Mouse (Mus musculus) thymus, postnatal 25 days (tissue): ENCODE measurements at regions not wholly inside any gene's neighbourhood (a gene's known extent, or its start where the extent isn't known, plus 50 kb on each side); places are given as distances from the start of the nearest gene placed in this dataset.

Experiments used
- DNase-seq: peaks from one replicate; pipeline ENCODE4 v3.0.0; 2022

DNA sequence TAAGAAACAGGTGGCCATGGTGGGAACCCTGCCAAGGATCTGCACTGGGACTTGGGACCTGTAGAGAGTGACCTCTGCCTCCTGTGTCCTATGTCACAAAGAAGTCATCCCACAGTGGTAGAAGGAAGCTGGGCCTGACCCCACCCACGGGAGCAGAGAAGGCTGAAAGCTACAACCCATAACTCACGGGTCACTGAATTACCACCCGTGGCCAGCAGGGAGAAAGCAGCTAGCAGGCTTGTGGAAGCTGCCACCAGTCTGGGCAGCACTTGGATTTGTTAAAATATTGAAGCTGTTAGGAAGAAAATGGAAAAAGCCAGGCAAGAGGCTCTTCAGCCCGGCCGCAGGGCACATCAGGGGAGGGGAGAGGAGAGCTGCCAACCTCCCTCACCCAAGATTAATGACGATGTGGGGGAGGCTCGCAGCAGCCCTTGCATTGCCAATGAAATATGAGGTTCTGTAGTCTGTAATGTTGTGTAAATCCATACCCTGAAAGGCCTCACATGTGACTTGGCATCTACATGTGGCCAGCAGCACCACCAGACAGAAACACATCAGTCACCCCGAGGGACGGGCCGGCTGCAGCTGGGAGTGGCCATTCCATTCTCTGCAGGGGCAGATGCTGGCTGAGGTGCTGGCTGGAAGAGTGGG lies 94.5 kb downstream of the Olfm1 start:
- no peak for DNase-seq

DNA sequence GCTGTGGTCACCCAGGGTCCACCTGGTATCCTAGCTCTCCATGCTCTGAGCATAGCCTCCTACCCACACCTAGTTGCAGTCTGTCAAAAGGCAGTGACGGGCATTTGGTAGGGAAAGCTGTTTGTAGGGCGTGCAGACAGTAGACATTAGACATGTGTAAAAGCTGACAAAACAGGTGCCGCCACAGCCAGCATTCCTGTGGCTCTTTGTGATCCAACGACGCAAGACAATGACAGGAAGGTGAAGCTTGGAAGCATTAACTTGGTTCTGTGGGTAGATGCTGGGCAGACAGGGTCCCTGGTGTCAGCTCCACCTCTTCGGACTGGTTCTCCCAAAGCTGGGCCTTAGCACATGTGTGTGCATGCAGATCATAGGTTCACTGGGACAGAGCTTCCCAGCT lies 96.5 kb downstream of the Olfm1 start:
- DNase-seq, result no peak

DNA sequence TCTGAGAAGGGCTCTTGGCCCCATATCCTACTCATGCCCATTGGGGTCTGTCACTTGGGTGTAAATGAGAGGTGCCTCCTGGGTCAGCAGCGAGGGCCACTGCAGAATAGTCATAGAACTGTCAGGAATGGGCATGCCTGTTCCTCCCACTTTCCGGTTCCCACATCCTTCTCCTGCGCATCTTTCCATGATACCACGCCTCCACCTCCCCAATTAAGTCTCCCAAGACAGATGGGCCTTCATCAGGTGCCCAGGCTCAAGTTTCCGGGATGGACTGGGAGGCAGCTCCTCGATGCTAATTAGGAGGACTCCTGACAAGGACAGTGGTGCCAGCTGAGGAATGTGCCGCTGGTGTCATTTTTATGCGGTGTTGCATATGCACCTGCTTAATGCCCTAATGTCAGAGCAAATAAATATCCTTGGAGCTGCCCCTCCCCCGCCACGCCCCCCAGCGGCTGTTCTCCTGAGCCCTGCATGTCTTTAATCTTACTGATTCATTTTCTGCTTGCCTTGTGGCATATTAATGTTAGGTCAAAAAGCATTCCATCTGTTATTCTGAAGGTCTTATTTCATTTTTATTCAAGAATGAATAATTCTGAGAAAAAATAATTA lies 97.2 kb downstream of the Olfm1 start:
- no peak for DNase-seq

DNA sequence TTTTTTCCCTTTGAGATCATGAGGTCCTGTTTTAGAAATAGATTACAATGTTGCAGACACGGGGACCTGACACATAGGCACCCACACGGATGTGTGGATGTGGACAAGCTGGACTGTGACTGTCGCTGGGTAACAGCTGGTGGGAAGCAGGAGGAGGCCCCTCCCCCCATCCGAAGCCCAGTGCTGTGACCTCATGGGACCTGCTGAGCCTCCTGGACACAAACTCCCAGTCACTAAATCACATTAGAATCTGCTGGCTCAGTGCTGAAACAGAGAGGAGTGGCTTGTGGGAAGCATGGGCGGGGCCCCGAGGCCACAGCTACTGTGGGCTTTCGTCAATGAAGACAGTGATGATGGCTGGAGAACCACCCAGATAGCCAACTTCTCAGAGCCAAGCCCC lies 101.7 kb downstream of the Olfm1 start:
- no peak for DNase-seq

DNA sequence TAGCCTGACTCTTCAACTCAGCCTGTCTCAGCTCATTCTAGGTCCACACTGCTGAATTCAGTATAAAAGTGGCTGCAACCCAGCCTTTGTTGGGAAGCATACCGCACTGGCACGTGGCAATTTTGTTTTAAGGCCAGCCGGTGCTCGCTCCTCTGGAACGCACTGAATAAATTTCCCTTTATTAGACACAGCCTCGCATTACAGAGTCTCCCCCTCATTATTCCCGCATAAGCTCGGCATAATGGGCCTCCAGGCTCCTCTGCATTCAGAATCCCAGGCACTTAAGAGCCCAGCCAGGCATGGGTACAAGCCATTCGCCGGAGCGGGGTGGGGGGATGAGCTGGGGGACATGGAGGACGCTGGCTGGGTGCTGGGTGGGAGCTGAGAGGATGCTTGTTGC lies 103.4 kb downstream of the Olfm1 start:
- no peak for DNase-seq

DNA sequence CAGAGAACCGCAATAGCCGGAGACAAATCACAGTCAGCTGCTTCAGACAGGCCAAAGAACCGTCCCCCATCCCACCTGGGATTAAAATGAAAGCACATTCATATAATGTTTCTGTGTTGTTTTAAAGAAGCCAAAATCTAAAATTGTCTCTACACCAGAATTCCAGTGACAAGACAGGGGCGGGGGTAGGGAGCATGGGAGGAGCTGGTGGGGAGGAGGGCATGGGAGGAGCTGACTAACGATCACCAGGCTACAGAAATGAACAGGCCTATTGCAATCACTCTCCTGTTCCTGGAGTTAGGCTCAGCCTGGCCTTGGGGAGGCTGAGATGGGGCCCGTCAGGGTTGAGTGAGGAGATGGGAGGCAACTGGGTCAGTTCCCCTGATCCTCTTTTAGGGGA lies 105.9 kb downstream of the Olfm1 start:
- no peak for DNase-seq

DNA sequence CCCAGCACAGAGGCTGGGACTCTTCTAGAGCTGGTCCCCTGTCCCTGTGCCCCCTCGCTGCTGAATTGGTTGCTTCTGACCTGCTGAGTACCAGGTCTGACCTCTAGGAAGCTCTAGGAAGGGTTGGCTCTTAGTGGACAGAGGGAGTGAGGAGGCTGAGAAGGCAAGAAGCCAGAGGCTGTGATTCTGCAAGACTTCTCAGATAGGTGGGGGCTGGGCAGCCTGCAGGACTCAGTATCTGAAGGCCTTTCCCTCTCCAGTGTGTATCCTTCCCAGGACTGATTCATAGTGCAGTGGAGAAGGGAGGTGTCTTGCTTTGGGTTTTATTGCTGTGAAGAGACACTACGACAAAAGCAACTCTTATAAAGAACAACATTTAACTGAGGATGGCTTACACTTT lies 106.6 kb downstream of the Olfm1 start:
- DNase-seq, result no peak

DNA sequence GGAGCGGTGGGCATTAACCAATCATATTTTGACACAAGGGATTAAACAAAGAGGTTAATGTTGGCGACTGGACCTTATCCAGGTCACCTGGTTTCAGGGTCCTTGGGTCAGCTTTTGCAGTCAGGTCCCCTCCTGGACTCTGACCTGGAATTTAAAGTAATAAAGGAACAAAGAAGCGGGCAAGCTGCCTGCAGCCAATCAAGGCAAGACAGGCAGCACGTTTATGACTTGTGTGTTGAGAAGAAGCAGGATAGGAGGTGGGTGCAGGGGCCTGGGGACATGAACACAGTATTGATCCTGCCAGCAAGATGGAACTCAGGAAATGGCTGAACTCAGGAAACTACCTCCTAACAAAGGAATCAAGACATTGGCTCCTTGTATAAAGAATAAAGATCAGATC lies 108.5 kb downstream of the Olfm1 start:
- DNase-seq, result no peak

DNA sequence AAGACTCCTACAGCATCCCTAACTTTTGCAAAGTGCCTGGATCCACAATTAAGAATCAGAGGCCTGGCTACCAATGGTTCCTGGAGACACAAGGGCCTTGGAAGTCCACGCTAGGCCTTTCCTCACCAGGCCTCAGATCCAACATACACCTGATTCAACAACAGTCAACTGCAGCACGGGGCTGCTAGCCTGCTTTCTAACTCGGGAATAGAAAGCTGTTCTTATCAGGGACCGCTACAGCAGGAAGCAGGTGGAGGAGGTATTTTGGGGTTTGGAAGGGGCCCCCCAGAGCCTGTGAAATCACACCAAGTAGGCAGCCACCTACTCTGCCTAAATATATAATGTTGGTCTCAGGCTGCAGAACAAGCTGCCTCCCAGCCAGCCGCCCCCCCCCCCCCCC lies 111.1 kb downstream of the Olfm1 start:
- no peak for DNase-seq

DNA sequence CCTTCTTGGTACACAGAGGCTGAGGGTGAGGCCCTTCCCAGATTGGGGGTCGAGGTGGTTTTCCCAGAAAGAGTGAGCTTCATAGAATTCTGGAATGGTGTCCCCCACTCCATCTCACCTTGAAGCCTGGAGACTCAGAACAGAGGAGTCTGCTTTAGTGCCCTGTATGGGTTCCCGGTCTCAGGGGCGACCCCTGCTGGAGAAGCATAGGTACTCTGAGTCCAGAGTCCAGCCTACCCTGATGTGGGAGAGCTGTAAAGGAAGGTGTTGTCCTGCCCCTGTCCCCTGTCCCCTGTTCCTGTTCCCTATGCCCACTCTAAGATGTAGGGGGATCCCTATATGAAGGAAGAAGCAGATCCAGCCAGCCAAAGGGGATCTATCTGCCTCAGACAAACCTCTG lies 111.9 kb downstream of the Olfm1 start:
- DNase-seq, result peak; percentile 48

DNA sequence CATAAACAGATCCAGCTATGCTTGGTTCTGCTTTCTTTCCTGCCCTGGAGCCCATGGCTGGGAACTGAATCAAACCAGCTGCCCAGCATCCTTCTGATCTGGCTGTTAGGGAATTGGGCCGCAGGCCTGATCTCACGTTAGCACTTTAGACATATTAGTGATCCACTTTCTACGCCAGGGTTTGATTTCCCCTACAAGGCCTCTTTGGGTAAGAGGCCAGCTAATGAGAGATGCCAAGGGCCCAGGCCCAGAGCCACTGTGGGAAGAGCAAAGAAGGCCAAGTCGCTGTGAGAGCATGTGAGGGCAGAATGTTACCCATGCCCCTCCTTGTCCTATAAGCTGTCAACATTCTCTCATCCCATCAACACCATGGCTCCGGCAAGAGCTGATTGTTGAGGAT lies 116.3 kb downstream of the Olfm1 start:
- no peak for DNase-seq

DNA sequence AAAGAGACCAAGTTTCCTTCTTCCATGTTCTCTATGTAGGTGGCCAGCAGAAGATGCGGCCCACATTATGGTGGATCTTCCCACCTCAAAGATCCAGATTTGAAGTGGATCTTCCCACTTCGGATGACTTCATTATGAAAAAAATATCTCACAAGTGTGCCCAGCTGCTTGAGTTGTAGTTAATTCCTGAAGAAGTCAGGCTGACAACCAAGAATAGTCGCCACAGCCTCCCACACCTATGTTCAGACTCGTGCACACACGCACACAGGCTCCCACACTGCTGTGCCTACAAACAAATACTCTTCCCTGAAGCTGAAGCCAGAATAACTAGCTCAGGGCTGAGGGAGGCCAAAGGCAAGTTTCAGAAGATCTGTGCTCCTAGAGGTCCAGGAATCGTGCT lies 119.4 kb downstream of the Olfm1 start:
- DNase-seq, result no peak

DNA sequence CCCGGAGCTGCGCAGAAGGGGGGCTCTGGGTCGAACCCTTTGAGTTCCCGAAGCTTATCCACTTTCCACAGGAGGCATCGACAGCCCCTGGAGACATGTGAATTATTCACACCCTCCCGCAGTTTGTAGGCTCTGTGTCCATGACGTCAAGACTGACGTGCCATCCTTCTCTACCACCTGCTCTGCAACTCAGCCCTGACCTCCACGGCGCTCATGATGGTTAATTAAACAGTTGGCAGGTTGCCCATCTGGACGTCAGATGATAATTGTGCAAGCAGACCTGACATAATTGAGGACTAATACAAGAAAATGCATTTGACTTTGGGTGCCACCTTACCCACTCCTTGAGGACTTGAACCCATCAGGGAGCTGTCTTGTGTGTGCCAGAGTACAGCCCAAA lies 121.1 kb upstream of the Ppp1r26 start:
- DNase-seq, result no peak

DNA sequence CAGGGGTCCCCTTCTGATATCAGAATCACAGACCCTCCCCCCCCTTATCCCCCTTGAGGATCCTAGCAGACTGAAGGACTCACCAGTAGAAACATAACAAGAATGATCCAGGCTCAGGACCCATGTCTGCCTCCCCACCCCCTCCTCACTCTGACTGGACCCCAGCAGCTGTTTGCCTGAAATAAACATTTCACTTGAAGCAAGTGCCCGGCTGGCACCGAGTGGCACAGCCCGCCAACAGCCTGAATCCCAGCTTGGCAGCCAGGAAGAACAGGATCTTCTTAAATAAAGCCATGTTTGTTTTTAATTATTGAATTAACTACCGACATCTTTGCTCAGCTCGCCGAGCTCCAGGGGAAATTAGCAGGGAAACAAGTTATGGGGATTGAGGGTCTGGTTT lies 120.5 kb upstream of the Ppp1r26 start:
- no peak for DNase-seq

DNA sequence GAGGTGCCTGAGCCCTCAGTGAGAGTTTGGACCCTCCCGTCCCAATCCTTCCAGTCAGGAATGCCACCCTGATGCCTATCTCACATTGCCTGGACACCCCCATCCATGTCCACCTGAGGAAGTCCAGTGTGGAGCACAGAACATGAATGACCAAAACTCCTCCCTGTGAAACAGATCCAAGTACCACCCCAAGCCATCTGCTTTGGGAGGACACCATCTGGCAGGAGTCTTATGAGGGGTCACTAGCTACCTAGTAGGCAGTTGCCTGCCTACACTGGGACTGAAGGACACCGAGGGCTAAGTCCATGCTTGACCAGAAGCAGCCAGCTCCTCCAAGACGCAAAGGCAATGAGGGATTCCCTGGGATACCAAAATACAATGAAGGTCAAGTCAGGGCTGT lies 119.9 kb upstream of the Ppp1r26 start:
- DNase-seq, result no peak

DNA sequence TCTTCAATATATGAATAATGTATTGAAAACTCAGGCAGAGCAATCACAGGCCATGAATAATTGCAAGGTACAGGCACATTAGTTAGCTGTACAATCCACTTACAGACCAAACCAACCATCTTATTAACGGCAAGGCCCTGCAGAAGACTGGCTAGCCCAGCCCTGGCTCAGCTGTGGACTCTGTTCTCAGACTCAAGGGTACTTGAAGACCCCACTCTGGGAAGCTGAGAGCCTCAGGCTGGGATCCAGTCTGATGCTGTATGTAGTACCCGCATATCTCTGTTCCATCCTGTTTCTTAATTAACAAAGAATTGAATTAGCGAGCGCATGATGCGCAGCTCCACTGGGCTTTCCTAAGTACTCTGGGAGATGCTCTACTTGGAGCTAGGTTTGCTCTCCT lies 117.5 kb upstream of the Ppp1r26 start:
- DNase-seq, result no peak

DNA sequence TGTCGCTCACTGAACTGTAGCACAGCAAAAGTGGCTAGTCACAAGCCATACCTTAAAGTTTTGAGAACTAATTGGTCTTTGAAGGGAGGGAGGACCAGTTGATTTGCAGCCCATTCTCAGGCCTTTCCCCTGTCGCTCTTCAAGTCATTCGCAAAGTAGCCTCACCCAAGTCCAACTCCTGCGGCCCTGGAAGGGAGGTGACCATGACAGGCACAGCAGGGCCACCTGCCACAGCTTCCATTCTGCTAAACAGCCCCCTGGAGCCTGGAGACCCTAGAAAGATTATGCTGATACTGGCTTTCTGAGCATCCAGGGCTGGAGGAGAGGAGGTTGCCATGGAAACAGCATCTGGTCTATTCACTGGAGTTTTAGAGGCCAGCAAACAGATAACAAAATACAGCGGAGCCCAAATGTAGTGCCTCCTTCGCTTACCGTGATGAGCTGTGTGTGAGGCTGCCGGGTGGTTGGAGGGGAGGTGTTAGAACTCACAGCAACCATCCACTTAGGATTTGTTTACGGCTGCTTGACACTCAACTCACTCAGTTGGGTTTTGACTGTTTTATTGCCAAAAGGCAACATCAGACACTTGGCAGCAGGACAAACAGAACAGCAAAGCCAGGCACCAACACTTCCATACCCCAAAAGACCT lies 111.3 kb upstream of the Ppp1r26 start:
- DNase-seq, result no peak

DNA sequence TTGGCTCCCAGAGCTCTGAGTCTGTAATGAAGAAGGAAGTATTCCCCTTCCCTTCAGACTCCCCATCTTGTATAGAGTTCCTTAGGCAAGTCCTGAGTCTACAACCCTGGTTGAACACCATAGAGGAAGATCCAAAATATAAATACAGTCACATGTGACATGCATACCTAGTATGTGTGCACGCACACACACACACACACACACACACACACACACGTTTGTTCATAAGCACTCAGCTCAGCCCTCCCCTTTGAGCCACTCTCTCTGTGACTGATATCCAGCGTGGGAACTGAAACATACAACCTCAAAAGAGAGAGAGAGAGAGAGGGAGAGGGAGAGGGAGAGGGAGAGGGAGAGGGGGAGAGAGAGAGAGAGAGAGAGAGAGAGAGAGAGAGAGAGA lies 110.8 kb upstream of the Ppp1r26 start:
- DNase-seq, result no peak

DNA sequence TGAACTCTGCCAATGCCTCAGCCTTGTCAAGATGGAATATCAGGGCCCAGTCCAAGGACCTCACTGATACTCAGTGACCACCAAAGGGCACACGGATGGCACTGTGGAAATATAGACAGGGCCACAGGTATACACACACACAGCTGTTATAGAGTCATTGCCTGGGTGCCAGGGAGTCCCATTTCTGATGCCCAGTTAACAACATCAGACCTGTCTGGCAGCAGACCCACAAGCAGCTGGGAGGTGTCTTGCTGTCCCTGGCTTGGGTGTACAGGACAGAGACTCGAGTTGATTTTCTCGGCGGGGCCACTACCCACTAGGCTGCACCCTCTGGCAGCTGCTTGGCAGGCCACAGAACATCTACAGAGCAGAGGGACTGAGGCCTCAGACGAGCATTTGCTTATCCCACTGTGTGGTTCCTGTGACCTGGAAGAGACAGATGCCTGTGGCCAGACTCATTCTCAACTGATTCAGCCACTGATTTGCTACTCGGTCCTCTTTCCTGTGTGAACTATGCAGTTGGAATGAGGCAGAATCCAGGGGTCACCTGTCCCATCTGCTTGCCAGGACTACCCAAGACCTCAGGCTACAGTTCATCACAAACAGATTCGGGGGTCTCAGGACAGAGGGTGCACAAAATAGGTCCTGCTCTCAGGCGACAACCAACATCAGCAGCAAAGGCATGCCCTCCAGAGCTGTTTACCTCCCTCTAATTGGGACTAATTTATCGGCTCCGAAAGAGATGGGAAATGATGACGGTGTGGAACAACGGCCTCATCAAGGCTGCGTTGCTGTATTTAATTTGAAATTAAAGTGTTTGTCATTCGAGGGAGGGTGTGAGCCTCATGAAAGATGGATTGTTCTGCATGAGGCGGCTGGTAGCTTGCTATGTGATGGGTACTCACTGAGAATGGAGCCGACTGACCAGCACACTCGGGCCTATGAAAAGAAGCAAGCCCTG lies 110.0 kb upstream of the Ppp1r26 start:
- no peak for DNase-seq

DNA sequence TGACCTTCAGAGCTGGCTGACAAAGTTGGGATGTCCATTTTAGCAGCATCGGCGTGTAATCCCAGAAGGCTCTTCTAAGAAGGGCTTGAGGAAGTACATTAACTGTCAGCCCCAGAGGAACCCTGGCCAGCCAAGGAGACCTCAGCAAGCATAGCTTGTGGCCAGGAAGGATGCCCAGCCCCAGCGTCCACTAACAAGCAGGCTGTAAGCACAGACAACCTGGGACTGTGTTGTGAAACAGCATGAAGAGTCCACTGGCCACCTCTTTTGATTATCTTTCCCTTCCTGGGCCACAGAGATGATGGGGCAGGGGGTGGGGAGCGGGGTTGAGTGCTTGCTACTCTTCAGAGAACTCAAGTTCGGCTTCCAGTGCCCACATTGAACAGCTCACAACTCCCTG lies 109.0 kb upstream of the Ppp1r26 start:
- DNase-seq, result no peak

DNA sequence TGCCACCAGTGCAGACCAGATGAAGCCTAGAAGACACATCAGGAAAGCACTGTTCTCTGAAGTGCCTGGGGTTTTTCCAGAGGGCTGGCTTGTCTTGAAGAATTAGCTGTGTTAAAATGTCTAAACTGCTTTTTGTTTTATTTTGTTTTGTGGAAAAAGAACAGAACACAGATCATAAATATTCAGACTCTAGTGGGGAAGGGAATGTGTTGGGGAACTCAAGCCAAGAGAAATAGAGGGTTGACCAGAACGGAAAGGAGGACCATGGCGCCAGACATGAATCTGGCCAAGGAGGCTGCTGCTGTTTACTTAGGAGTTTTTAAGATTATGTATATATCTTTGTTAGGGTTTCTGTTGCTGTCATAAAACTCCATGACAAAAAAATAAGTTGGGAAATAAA lies 105.3 kb upstream of the Ppp1r26 start:
- no peak for DNase-seq

DNA sequence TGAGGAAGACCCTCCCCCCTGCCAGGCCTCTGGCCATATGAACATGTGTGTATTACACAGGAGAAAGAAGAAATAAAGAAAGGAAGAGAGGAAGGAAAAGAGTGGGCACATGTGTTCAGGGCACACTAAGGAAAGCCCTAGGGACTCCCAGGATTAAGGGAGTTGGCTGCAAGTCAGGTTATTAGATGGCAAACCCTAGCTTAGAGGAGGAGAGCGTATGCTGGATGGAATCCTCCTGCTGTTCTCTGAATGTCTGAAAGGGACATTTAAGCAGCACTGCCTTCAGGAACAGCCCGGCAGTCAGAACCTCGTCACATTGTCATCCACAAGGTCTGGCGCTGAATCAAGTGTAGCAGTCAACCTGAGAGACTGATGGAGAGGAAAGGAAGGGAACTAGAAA lies 98.1 kb upstream of the Ppp1r26 start:
- DNase-seq, result no peak

DNA sequence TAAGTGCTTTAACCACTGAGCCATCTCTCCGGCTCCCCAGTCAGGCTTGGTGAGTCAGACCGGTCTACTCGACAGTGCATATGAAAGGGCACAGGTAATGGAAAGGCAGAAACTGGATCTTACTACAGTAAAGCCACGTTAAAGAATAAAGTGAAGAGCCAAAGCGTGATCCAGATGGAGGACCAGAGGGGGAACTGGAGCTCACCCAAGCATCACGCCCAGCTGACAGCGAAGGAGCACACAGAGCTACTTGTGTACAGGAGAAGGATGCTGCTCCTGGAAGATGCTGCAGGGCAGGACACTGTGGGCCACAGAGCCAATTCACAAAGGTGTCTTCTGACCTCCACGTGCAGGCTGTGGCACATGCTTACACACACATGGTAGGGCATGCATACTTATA lies 96.7 kb upstream of the Ppp1r26 start:
- no peak for DNase-seq

DNA sequence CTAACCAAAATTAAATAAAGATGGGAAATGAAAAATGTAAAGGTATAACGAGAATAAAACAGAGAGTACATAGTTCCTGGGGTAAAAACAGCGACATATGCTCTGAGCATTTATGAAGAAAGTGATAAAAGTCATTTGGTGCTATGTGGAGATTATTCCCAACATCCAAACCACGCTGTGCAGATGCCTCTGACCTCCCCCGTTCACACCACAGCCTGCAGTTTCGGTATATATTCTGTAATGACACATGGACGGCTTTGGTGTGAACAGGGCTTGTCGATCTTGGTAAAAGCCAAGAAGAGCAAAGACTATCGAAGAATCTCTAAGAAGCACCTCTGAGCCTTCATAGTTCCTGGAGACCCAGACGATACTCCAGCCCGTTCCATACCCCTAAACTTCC lies 95.2 kb upstream of the Ppp1r26 start:
- DNase-seq, result no peak
